Mouse (Mus musculus) heart, embryonic 14.5 days (tissue): ENCODE results near the gene Atp6v0c. TPM values are rescaled to one million over a fixed set of nuclear protein-coding genes. Genes with fewer than 3 reads are reported as not detected.

Experiments
- ATAC-seq: fragments of 200-750 bp; cut with Nextera tagmentation; 2 replicates; pipeline ENCODE4 v1.8.0; 2017; ENCODE audit warnings: low read depth, moderate TSS enrichment; ENCODE audit not compliant: insufficient number of reproducible peaks, insufficient read depth, low FRiP score
- H3K27ac ChIP-seq, 2 experiments: fragments of 200-500 bp in 1 of 2; fragments of 300-500 bp in 1 of 2; sonication (generic) in 1 of 2; replicated peaks in 1 of 2; 2 replicates each; pipeline ENCODE4 v1.5.1; 2012 to 2014; ENCODE audit warnings: low read depth in 2 of 2, low read length in 2 of 2, control low read depth in 1 of 2, mild to moderate bottlenecking in 1 of 2, mixed read lengths in 1 of 2; ENCODE audit not compliant: control insufficient read depth in 1 of 2, insufficient read depth in 1 of 2
- H3K27me3 ChIP-seq: fragments of 300-500 bp; sonication (generic); 2 replicates; pipeline ENCODE4 v1.6.1; 2014; ENCODE audit warnings: mild to moderate bottlenecking, low read length, control low read depth; ENCODE audit not compliant: control insufficient read depth, insufficient read depth
- H3K36me3 ChIP-seq: fragments of 300-500 bp; sonication (generic); 2 replicates; pipeline ENCODE4 v1.6.1; 2014; ENCODE audit warnings: mild to moderate bottlenecking, control low read depth, low read length, mixed read lengths; ENCODE audit not compliant: control insufficient read depth, insufficient read depth
- H3K4me1 ChIP-seq, 2 experiments: fragments of 200-500 bp in 1 of 2; fragments of 300-500 bp in 1 of 2; sonication (generic) in 1 of 2; 2 replicates each; pipeline ENCODE4 v1.6.1; 2012 to 2014; ENCODE audit warnings: low read length in 2 of 2, control low read depth in 1 of 2, mixed read lengths in 1 of 2; ENCODE audit not compliant: control insufficient read depth in 2 of 2, insufficient read depth in 2 of 2
- H3K4me2 ChIP-seq: fragments of 300-500 bp; sonication (generic); 2 replicates; pipeline ENCODE4 v1.6.1; 2014; ENCODE audit warnings: mild to moderate bottlenecking, low read length
- H3K4me3 ChIP-seq, 2 experiments: fragments of 200-500 bp in 1 of 2; fragments of 300-500 bp in 1 of 2; sonication (generic) in 1 of 2; 2 replicates each; pipeline ENCODE4 v1.5.1; 2012 to 2014; ENCODE audit warnings: low read length in 2 of 2, mild to moderate bottlenecking in 2 of 2, control low read depth in 1 of 2, low read depth in 1 of 2, moderate library complexity in 1 of 2; ENCODE audit not compliant: control insufficient read depth in 1 of 2, insufficient read depth in 1 of 2
- H3K9ac ChIP-seq: fragments of 300-500 bp; sonication (generic); 2 replicates; pipeline ENCODE4 v1.6.1; 2014; ENCODE audit warnings: mild to moderate bottlenecking, low read length
- H3K9me3 ChIP-seq: fragments of 300-500 bp; sonication (generic); 2 replicates; pipeline ENCODE4 v1.6.1; 2016; ENCODE audit warnings: low read length, control low read depth; ENCODE audit not compliant: control insufficient read depth
- WGBS: fragments of 180-500 bp; shearing (Covaris S2); extraction: QIAGEN DNeasy Blood & Tissue Kit; methylation state at CpG from one replicate; pipeline ENCODE4 v1.1.7; 2014; 5-methylcytosine and 5-hydroxymethylcytosine counted together
- polyA plus RNA-seq: library from polyadenylated mRNA; unstranded; fragments of >200 nt; fragmentation: Nextera tagmentation; extraction: Ambion mirVana; gene quantifications from 2 replicates; pipeline ENCODE4 v1.2.1, GENCODE M21; 2014

Gene Atp6v0c
- polyA plus RNA-seq, 1 experiment from 2014 or later: 616 TPM

DNA sequence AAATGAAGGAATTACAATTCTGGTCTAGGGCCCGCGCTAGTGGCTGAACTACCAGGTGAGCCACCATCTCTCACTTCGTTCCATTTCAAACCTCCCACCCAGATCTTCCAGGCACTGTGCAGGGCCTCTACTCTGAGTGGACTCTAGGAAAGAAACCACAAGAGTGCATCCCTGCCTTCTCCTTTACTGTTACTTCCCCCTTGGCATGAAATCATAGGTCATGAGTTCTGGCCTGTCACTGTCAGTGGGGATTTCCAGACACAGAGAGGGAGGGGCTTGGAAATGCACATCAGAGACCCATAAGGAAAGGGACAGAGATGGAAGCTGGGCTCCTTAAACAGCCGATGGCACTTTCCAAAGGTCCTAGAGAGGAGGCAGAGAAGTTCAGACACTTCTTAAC lies 2.2 kb upstream of the Atp6v0c start:
- peaks cover 13% of the 10 kb centered on the region for H3K36me3 ChIP-seq
- H3K9me3 ChIP-seq: no peaks in the 10 kb centered on the region
- no peak overlapping the region for H3K27ac ChIP-seq
- no peak for ATAC-seq
- H3K4me2 ChIP-seq: no peak overlapping the region
- no peak overlapping the region for H3K9ac ChIP-seq
- H3K4me1 ChIP-seq: peaks cover 11 to 19% of the 10 kb centered on the region in 2 experiments
- no peak overlapping the region for H3K4me3 ChIP-seq
- WGBS: 83% methylated on average over 4 of the region's 4 CpGs
- no peaks in the 10 kb centered on the region for H3K27me3 ChIP-seq

DNA sequence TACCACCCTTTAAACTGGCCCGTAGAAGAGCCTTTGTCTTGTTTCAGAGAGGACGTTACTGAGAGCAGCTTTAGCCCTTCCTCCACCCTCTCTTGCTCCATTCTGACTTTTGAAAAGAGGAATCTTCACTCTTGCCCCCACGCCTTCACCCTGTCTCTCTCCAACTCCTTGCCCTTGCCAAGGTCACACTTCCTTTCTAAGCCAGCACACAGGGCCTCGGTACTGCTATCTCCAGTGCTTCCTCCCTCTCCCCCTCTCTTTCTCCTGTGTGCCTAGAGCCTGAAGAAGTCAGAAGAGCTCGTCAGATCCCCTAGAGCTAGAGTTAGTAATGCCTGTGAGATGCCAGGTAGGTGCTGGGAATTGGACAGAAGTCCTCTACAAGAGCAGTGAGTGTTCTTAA lies 1.2 kb upstream of the Atp6v0c start:
- no peak for ATAC-seq
- no peak overlapping the region for H3K4me3 ChIP-seq
- H3K27me3 ChIP-seq: no peaks in the 10 kb centered on the region
- peaks cover 11 to 19% of the 10 kb centered on the region in 2 experiments for H3K4me1 ChIP-seq
- no peak overlapping the region for H3K9ac ChIP-seq
- WGBS: 57% methylated on average over 5 of the region's 5 CpGs
- H3K36me3 ChIP-seq: peaks cover 18% of the 10 kb centered on the region
- H3K9me3 ChIP-seq: no peaks in the 10 kb centered on the region
- H3K27ac ChIP-seq: no peak overlapping the region
- no peak overlapping the region for H3K4me2 ChIP-seq

GRCm38 (mm10) chr17:24170125-24170524 lies 623 bp upstream of the Atp6v0c start:
- peaks cover 24% of the 10 kb centered on the region for H3K36me3 ChIP-seq
- H3K27me3 ChIP-seq: no peaks in the 10 kb centered on the region
- H3K4me3 ChIP-seq: peak overlapping the region; percentile 64 to 93
- H3K4me1 ChIP-seq: peaks cover 11 to 19% of the 10 kb centered on the region in 2 experiments
- WGBS: 54% methylated on average over 3 of the region's 3 CpGs
- peak overlapping the region; percentile 79 for H3K4me2 ChIP-seq
- no peaks in the 10 kb centered on the region for H3K9me3 ChIP-seq
- peak overlapping the region; percentile 90 for H3K9ac ChIP-seq
- ATAC-seq: no peak
- peak overlapping the region in 1 of 2 experiments; percentile 97; a peak in 2 of 4 replicates for H3K27ac ChIP-seq

GRCm38 (mm10) chr17:24168590-24169277 lies 768 bp downstream of the Atp6v0c start:
- Histone ChIP-seq H3K4me2 (peak overlapping the region; percentile 79), H3K27ac (peak overlapping the region; percentile 97), H3K9ac (peak overlapping the region; percentile 90), H3K4me1 (peaks cover 11 to 19% of the 10 kb centered on the region in 2 experiments), H3K9me3 (no peaks in the 10 kb centered on the region), H3K27me3 (no peaks in the 10 kb centered on the region), H3K36me3 (peaks cover 32% of the 10 kb centered on the region), H3K4me3 (peak overlapping the region; percentile 64 to 93)
- WGBS: under 1% methylated on average over 40 of the region's 41 CpGs
- ATAC-seq: peak; percentile 63

DNA sequence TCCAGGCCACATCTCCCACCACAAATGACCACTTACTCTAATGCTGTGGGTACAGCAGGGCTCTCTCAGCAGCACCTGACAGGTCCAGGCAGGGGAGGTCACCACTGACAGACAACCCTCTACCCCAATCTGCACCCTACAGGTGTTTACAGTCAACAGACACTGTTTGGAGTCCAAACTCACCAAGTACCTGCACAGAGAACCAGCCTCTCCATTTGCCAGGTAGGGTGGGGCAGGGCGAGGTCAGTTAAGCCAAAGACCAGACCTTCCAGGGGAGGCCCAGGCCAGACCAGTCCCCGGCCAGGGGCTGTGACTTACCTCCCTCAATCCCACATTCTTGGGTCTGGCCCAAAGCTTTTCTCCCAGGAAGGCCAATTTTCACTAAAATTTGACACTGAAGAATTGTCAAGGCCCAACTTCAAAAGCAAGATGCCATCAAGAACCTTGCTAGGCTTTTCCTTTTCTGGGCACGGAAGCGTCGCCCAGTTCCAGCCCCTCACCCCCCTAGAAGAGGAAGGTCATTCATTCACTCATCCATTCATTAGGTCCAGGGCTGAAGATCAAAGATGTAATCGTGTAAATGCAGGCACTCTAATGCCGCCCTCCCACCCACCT lies 1.5 kb downstream of the Atp6v0c start:
- Histone ChIP-seq H3K4me1 (peaks cover 11 to 19% of the 10 kb centered on the region in 2 experiments), H3K36me3 (peaks cover 32% of the 10 kb centered on the region), H3K4me3 (peak overlapping the region; percentile 64 to 93), H3K9ac (peak overlapping the region; percentile 90), H3K4me2 (peak overlapping the region; percentile 79), H3K27ac (peak overlapping the region; percentile 97), H3K27me3 (no peaks in the 10 kb centered on the region), H3K9me3 (no peaks in the 10 kb centered on the region)
- WGBS: 55% methylated on average over 7 of the region's 7 CpGs
- ATAC-seq: no peak

GRCm38 (mm10) chr17:24167120-24167519 lies 2.4 kb downstream of the Atp6v0c start:
- H3K27me3 ChIP-seq: no peaks in the 10 kb centered on the region
- H3K36me3 ChIP-seq: peaks cover 32% of the 10 kb centered on the region
- H3K27ac ChIP-seq: no peak overlapping the region
- H3K9me3 ChIP-seq: no peaks in the 10 kb centered on the region
- WGBS: 82% methylated on average over 6 of the region's 6 CpGs
- H3K4me2 ChIP-seq: peak overlapping the region; percentile 79
- peaks cover 17 to 26% of the 10 kb centered on the region in 2 experiments for H3K4me1 ChIP-seq
- H3K9ac ChIP-seq: peak overlapping the region; percentile 90; the same call in 1 of the 2 replicates
- 0 out of 4 replicates have a peak overlapping the region, but pooled peaks of 1 of the 2 experiments have one; percentile 93 for H3K4me3 ChIP-seq
- no peak for ATAC-seq

- no peaks in the 10 kb centered on the region for H3K9me3 ChIP-seq
- H3K36me3 ChIP-seq: peaks cover 32% of the 10 kb centered on the region
- no peak for ATAC-seq
- no peaks in the 10 kb centered on the region for H3K27me3 ChIP-seq
- 71% methylated on average over 11 of the region's 11 CpGs for WGBS
- H3K4me3 ChIP-seq: no peak overlapping the region
- peaks cover 14 to 20% of the 10 kb centered on the region in 2 experiments for H3K4me1 ChIP-seq
- H3K9ac ChIP-seq: no peak overlapping the region
- no peak overlapping the region for H3K4me2 ChIP-seq
- no peak overlapping the region for H3K27ac ChIP-seq
These were observed 4.8 kb downstream of the Atp6v0c start for GRCm38 (mm10) chr17:24164566-24165259.
